Mouse (Mus musculus): ENCODE results near the gene Cdca4. TPM values are rescaled to one million over a fixed set of nuclear protein-coding genes. Genes with fewer than 3 reads are reported as not detected.
A peak's percentile ranks its signal among the peaks of the same experiment; 100 is the strongest.
"Not testable (repeated sequence)": the region's sequence is repeated elsewhere in the genome, so short reads cannot be mapped to it uniquely, and the experiment has no call there.

Cdca4 gene
- total RNA-seq, 2 experiments from 2014 or later, result 11.5 TPM

- intact Hi-C loops (cut with DNase I), result no loop called here
- peak in 1 of 2 experiments; percentile 11 for DNase-seq (ENCODE audit: extremely low spot score in 1 of 2, low spot score in 2 of 2)
These were observed 30.7 kb upstream of the Cdca4 start for GRCm38 (mm10) chr12:112859930-112860329.

- peak in 1 of 2 experiments; percentile 12 for DNase-seq (ENCODE audit: extremely low spot score in 1 of 2, low spot score in 2 of 2)
- intact Hi-C loops (cut with DNase I), result no loop called here
These were observed 29.5 kb upstream of the Cdca4 start for GRCm38 (mm10) chr12:112858581-112859336.

GRCm38 (mm10) chr12:112857021-112857925 lies 28.1 kb upstream of the Cdca4 start:
- DNase-seq (ENCODE audit: extremely low spot score in 1 of 2, low spot score in 2 of 2), result peak in 1 of 2 experiments; percentile 13
- intact Hi-C loops (cut with DNase I), result no loop called here

- intact Hi-C loops (cut with DNase I), result no loop called here
- DNase-seq (ENCODE audit: extremely low spot score in 1 of 2, low spot score in 2 of 2), result peak in 1 of 2 experiments; percentile 13
These were observed 27.1 kb upstream of the Cdca4 start for GRCm38 (mm10) chr12:112856338-112856737.

- no peak for DNase-seq (ENCODE audit: extremely low spot score in 1 of 2, low spot score in 2 of 2)
- intact Hi-C loops (cut with DNase I), result no loop called here
These were observed 25.5 kb upstream of the Cdca4 start for GRCm38 (mm10) chr12:112854610-112855333.

- peak in 1 of 2 experiments; percentile 13 for DNase-seq (ENCODE audit: extremely low spot score in 1 of 2, low spot score in 2 of 2)
- intact Hi-C loops (cut with DNase I), result no loop called here
These were observed 24.0 kb upstream of the Cdca4 start for GRCm38 (mm10) chr12:112853050-112853729.

GRCm38 (mm10) chr12:112851116-112851515 lies 21.9 kb upstream of the Cdca4 start:
- DNase-seq (ENCODE audit: extremely low spot score in 1 of 2, low spot score in 2 of 2), result no peak
- intact Hi-C loops (cut with DNase I), result no loop called here

GRCm38 (mm10) chr12:112850344-112850743 lies 21.1 kb upstream of the Cdca4 start:
- no peak for DNase-seq (ENCODE audit: extremely low spot score in 1 of 2, low spot score in 2 of 2)
- intact Hi-C loops (cut with DNase I), result no loop called here

- no peak for DNase-seq (ENCODE audit: extremely low spot score in 1 of 2, low spot score in 2 of 2)
- intact Hi-C loops (cut with DNase I), result loop anchor here (10.0 kb wide), 1 partner anchor 55 kb away; no protein-coding TSS in a partner anchor
These were observed 20.2 kb upstream of the Cdca4 start for GRCm38 (mm10) chr12:112849235-112850022.

GRCm38 (mm10) chr12:112847880-112848279 lies 18.7 kb upstream of the Cdca4 start:
- intact Hi-C loops (cut with DNase I), result loop anchor here (10.0 kb wide), 1 partner anchor 53 kb away; no protein-coding TSS in a partner anchor
- DNase-seq (ENCODE audit: extremely low spot score in 1 of 2, low spot score in 2 of 2), result no peak

GRCm38 (mm10) chr12:112843803-112844202 lies 14.6 kb upstream of the Cdca4 start:
- intact Hi-C loops (cut with DNase I), result loop anchor here (5.0 to 10.0 kb wide), 2 partner anchors 49 to 97 kb away; no protein-coding TSS in a partner anchor
- DNase-seq (ENCODE audit: extremely low spot score in 1 of 2, low spot score in 2 of 2), result peak; percentile 54 to 86

- DNase-seq (ENCODE audit: extremely low spot score in 1 of 2, low spot score in 2 of 2), result not testable (repeated sequence)
- intact Hi-C loops (cut with DNase I), result loop anchor here (5.0 to 10.0 kb wide), 2 partner anchors 47 to 95 kb away; no protein-coding TSS in a partner anchor
These were observed 12.9 kb upstream of the Cdca4 start for GRCm38 (mm10) chr12:112842128-112842527.

GRCm38 (mm10) chr12:112841338-112841892 lies 12.2 kb upstream of the Cdca4 start:
- intact Hi-C loops (cut with DNase I), result loop anchor here (5.0 to 10.0 kb wide), 2 partner anchors 47 to 94 kb away; no protein-coding TSS in a partner anchor
- not testable (repeated sequence) for DNase-seq (ENCODE audit: extremely low spot score in 1 of 2, low spot score in 2 of 2)

GRCm38 (mm10) chr12:112840209-112841086 lies 11.2 kb upstream of the Cdca4 start:
- no peak for DNase-seq (ENCODE audit: extremely low spot score in 1 of 2, low spot score in 2 of 2)
- intact Hi-C loops (cut with DNase I), result loop anchor here (5.0 to 10.0 kb wide), 2 partner anchors 46 to 93 kb away; no protein-coding TSS in a partner anchor

GRCm38 (mm10) chr12:112835046-112835445 lies 5.8 kb upstream of the Cdca4 start:
- intact Hi-C loops (cut with DNase I), result no loop called here
- DNase-seq (ENCODE audit: extremely low spot score in 1 of 2, low spot score in 2 of 2), result no peak

- intact Hi-C loops (cut with DNase I), result no loop called here
- no peak for DNase-seq (ENCODE audit: extremely low spot score in 1 of 2, low spot score in 2 of 2)
These were observed 4.3 kb upstream of the Cdca4 start for GRCm38 (mm10) chr12:112833527-112833926.
